Mouse (Mus musculus) brain, adult 2 months (tissue): ENCODE measurements at regions not wholly inside any gene's neighbourhood (a gene's known extent, or its start where the extent isn't known, plus 50 kb on each side); places are given as distances from the start of the nearest gene placed in this dataset.
"Not testable (repeated sequence)": the region's sequence is repeated elsewhere in the genome, so short reads cannot be mapped to it uniquely, and the experiment has no call there.

Experiments used
- DNase-seq: peaks from one replicate; pipeline ENCODE4 v3.0.0; 2011; ENCODE audit warnings: low read depth, low spot score

- no peak for DNase-seq
These were observed 56.4 kb downstream of the Rassf10 start for GRCm38 (mm10) chr7:113010150-113010549.

DNA sequence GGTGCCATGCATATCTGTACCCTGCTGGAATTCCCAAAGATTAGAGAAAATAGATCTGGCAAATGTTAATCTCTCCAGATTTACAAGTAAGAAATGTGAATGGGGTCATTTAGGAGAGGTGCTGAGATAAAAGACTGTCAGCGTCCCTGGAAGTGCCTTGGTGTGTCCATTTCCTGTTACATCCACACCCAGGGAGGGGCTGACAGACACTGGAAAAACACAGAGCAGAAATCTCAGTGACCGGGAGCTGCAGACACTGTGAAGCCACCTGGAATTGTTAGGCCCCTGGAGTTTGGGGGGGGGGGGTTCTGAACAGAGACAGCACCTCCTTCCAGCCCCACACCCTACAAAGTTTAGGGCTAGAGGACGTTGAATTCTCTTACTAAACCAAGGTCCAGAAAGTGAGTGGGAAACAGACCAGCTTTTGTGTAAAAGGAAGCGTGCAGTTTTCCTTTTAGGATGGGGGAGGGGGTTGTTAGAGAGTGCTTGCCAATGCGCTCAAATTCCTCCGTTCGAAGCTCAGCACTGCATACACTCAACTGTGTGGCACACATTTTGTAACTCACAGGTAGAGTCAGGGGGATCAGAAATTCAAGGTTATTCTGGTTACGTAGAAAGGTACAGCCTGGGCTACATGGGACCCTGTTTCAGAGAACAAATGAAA is 63.5 kb downstream of the Rassf10 start:
- DNase-seq: no peak

DNA sequence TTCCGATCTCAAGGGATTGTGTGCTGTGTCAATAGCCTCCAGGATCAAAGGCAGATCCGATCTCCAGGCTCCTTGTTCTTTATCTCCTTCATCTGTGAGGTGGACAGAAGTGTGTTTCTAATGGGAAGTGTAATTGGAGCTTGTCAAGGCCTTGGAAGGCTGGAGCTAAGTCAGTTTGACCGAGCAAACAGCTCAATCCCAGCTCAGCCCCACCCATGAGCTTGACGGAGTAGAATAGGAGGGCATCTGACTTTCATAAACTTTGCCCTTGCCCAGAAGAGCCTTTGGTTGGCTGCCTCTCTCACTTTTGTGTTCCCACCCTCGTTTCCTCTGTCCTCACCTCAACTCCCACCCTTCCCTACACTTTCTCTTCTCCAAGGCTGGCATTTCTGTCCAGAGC is 67.7 kb downstream of the Rassf10 start:
- DNase-seq: no peak

DNA sequence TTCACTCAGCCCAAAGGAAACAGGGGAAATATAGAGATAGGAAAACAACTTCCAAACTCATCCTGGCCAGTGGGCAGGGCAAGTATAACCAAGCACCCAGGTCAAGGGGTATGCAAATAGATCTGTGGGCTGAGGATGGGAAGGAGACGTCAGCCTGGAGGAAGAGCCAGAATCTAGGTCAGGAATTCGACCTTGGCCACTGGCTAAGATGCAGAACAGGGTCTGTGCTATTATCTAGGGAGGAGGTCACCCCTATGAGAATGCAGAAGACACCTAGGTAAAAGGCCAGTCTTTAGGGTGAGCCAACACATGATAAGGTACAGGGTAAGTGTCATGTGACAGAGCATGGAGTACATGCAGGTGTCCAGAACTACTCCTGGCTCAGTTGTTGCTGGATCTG is 68.8 kb downstream of the Rassf10 start:
- no peak for DNase-seq

DNA sequence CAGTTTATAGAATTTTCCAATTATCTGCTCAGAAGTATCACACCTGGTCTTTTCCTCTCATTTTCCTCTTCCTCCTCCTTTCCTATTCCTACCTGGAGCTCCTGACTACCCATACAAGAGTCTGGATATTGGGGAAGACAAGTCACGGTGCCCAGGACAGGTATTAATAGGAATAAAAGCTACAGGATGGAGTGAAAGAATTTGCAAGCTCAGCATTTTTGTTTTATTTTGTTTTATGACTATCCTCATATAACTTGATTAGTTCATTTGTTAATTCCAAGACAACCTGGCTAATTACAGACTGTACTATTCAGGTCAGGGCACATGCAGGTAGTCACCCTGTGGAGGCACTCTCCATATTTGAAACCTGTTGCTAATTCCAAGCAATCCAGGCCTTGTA is 72.0 kb downstream of the Rassf10 start:
- no peak for DNase-seq

- peak; percentile 56 for DNase-seq
These were observed 72.7 kb downstream of the Rassf10 start for GRCm38 (mm10) chr7:113026290-113027075.

GRCm38 (mm10) chr7:113027125-113027801 is 73.5 kb downstream of the Rassf10 start:
- peak; percentile 91 for DNase-seq

DNA sequence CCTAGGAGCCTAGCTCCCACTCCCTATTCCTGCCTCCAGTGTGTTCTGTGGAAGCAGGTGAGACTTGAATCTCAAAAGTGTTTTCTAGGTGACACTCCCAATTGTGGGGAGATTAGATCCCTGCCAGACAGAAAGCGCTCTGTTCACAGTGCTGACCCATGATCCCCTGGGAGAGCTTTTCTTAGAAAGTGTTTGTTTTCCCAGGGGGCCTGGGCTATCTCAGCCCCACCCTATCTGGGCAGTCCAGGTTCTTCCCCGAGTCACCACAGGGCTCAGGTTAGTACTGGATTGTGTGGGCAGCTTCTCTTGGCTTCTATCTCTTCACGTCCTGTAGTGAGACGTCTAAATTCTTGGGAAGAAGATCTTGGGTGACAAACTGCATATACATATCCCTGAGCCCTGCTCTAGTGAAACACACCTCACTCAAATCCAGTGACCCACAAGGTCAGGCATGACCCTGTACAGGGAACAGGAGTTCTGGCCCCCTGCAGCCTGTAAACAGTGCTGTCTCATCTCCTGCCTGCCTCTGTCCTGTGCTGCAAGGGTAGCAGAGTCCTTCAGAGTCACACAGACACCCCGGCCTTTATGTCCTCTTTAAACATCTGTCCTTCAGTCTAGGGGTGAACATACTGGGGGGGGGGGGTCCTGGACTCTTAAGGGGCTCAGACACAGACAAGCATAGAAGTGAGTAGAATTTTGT is 76.4 kb downstream of the Rassf10 start:
- DNase-seq: no peak

GRCm38 (mm10) chr7:113035751-113036150 is 82.0 kb downstream of the Rassf10 start:
- DNase-seq: no peak

DNA sequence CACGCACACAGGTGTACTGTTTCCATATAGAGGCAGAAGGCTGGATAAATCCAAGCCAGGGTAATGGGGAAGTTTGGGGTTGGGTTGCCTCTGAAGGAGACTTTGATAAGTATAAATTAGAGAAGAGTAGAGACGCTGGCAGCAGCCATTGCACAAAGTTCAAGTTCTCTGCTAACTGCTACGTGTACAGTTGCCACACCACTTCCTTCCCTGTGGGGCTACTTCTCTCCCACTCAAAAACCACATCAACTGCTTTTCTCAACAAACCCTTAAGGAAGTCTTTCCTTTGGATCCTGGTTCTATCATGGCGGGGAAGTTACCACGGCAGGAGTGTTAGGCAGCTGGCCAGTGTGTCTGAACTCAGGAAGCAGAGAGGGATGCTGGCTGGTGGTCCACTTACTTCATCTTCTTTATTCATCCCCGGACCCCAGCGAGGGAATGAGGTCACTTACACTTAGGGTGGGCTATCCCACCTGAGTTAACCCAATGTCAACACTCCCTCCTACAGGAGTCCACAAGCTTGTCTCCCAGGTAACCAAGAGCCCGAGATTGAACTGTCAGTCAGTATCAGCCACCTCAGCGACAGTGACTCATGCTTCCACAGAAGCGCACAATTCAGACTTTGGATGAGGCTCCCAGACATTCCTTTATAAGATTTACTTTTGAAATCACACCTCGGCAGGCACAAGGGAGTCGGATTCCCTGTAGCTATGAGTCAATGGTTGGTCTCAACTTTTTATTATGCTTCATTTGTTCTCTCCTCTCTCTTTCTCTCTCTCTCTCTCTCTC is 84.3 kb downstream of the Rassf10 start:
- DNase-seq: peak; percentile 53

- no peak for DNase-seq
These were observed 85.3 kb downstream of the Rassf10 start for GRCm38 (mm10) chr7:113038906-113039671.

DNA sequence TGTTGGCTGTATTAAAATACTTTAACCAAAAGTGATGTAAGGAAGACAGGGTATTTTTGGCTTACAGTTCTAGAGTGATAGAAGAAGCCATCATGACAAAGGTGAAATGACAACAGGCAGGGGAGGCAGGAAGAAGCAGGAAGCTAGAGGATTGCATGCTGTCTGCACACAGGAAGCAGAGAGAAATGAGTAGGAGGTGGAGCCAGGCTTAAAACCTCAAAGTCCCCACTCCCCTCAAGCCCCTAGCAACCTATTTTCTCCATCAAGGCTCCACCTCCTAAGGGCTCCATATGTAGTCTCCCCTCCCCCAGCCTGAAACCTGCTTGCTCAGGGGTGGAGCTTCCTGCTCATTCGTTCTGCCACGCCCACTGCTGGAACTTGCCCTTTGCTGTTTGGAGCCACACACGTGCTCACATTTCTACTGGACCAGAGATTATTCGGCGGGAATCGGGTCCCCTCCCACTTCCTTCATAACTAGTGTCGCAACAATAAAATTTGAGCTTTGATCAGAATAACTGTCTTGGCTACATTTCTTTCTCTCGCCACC is 91.9 kb downstream of the Rassf10 start:
- not testable (repeated sequence) for DNase-seq

DNA sequence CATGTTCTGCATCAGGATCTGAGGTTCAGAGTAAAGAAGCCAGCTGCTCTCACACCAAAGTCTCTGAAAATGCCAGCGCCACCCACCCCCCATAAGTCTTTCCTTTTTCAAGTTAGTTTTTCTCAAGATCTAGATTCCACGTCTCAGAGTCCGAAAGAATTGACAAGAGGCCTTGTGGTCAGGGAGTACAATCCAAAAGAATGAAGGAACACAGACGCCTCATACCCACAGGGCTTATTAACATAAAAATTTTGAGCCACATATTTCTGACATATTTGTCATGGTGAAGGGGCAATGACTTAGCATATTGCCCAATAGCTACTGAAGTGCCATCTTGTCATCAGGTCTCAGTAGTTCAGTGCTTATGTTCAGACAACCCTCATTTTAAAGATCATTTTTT is 92.6 kb downstream of the Rassf10 start:
- DNase-seq: no peak

DNA sequence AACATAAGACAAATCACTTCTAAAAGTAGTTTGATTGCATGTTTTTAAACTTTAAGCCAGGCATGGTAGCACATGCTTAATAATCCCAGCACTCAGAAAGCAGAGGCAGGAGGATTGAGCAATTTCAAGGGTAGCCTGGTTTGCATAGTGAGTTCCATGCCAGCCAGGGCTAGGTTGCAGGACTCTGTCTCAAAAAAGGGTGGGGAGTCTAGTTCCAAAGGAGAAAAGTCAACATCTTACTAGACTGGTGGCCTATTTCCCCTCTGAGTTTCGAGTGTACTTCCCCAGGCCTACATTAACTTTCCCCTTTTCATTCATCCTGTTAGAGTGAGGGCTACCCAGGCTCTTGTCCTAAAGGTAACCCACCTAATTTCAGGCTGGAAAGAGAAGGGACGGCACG is 93.8 kb downstream of the Rassf10 start:
- DNase-seq: no peak

- DNase-seq: peak; percentile 70
These were observed 94.5 kb downstream of the Rassf10 start for GRCm38 (mm10) chr7:113048097-113048795.

- no peak for DNase-seq
These were observed 95.7 kb downstream of the Rassf10 start for GRCm38 (mm10) chr7:113049440-113049839.

DNA sequence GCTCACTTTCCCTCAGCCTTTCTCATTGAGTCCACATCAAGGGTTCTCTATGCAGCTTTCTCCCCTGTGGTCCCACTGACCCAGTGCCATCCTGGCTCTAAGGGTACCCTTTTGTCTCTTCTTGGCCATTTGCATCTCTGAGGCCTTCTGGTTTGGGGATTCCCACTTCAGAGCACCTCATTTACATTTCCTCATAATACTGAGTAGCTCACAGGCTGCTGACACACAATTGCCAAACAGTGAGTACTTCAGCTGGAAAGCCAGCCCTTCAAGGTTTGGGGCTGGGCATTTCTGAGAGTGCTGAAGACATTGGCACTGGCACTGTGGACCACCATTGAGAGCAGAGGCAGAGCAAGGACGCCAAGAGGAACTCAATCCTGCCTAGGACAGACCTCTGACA is 99.2 kb downstream of the Rassf10 start:
- DNase-seq: no peak

- DNase-seq: no peak
These were observed 102.7 kb downstream of the Rassf10 start for GRCm38 (mm10) chr7:113056421-113056820.

DNA sequence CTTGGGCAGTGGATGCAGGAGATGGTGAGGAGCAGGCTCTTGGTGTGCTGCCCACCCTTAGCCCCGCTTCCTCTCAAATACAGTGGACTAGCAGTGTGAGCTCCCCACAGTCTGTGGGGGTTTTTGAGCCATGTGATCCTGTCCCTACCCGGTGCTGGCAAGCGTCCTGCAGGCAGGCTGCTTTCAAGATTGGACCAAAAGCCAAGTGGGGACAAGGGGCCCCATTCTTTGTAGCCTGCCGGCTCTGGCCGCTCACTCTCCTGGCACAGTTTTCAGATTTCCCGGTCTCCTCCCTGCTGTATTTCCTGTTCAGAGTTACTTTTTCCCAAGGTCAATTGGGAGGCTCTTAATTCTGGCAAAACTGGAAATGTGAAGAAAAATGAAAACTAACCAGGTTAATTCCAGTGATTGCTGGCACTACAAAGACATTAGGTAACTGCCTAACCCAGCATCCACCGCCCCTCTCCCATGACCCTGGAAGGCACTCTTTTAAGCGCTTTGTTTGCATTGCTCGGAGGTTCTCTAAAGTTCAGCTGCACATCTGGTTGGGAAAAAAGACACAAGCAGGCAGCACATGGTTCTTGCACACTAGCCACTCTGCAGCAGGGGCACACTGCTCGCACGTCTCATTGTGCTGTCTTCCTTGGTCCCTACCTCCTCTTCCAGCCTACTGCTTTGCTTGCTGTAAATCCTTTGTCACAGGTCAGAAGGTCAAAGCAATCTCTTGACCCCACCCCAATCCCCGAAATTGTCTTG is 105.6 kb downstream of the Rassf10 start:
- DNase-seq: peak; percentile 46
